Mouse (Mus musculus) thymus, adult 2 months (tissue): Measurements from ENCODE around the gene Fam198a. TPM values are rescaled to one million over a fixed set of nuclear protein-coding genes. Genes with fewer than 3 reads are reported as not detected.

Experiments
- DNase-seq: peaks from one replicate; pipeline ENCODE4 v3.0.0; 2021
- H3K27ac ChIP-seq: fragments of 200-500 bp; 2 replicates; pipeline ENCODE4 v1.5.1; 2012; ENCODE audit warnings: low read length, control low read depth; ENCODE audit not compliant: control insufficient read depth, insufficient read depth
- H3K27me3 ChIP-seq: fragments of 200-500 bp; 2 replicates; pipeline ENCODE4 v1.6.1; 2012; ENCODE audit warnings: mild to moderate bottlenecking, low read length, moderate library complexity, mixed read lengths; ENCODE audit not compliant: control insufficient read depth, insufficient read depth
- H3K36me3 ChIP-seq: fragments of 200-500 bp; 2 replicates; pipeline ENCODE4 v1.6.1; 2012; ENCODE audit warnings: mild to moderate bottlenecking, low read length, moderate library complexity; ENCODE audit not compliant: control insufficient read depth, insufficient read depth
- H3K4me1 ChIP-seq: fragments of 200-500 bp; replicated peaks from 2 replicates; pipeline ENCODE4 v1.6.1; 2012; ENCODE audit warnings: low read length; ENCODE audit not compliant: control insufficient read depth, insufficient read depth
- H3K4me3 ChIP-seq: fragments of 200-500 bp; 2 replicates; pipeline ENCODE4 v1.5.1; 2012; ENCODE audit warnings: mild to moderate bottlenecking, low read length, control low read depth, moderate library complexity; ENCODE audit not compliant: control insufficient read depth, insufficient read depth
- CTCF ChIP-seq: fragments of 200-500 bp; IDR thresholded peaks from 2 replicates; pipeline ENCODE4 v1.5.1; 2012; ENCODE audit warnings: mild to moderate bottlenecking, control low read depth, low read length, moderate library complexity, borderline replicate concordance; ENCODE audit not compliant: control insufficient read depth, poor library complexity, insufficient read depth; ENCODE audit errors: extremely low read depth
- POLR2A ChIP-seq: fragments of 200-500 bp; IDR thresholded peaks from 2 replicates; pipeline ENCODE4 v1.6.1; 2012; ENCODE audit warnings: mild to moderate bottlenecking, low read length, control low read depth, moderate library complexity; ENCODE audit not compliant: control insufficient read depth, poor library complexity, insufficient read depth; ENCODE audit errors: extremely low read depth
- WGBS: fragments of 180-500 bp; shearing (Covaris S2); methylation state at CpG from one replicate; pipeline ENCODE4 v1.1.7; 2018; 5-methylcytosine and 5-hydroxymethylcytosine counted together
- polyA plus RNA-seq: library from polyadenylated mRNA; depleted of rRNA; stranded (reverse); fragments of >200 nt; gene quantifications from 2 replicates; pipeline ENCODE4 v1.2.3, GENCODE M21; 2012

Fam198a gene
- polyA plus RNA-seq, 1 experiment: 0.69 TPM

- Histone ChIP-seq H3K4me3 (no peak overlapping the region), H3K27me3 (no peaks in the 10 kb centered on the region), H3K4me1 (peaks cover 9% of the 10 kb centered on the region), H3K36me3 (no peaks in the 10 kb centered on the region), H3K27ac (no peak overlapping the region)
- WGBS: 97% methylated on average over 4 of the region's 4 CpGs
- DNase-seq: no peak
- TF ChIP-seq CTCF (no peak), POLR2A (no peak)
Measured at GRCm38 (mm10) chr9:121905556-121906185, 45.1 kb upstream of the Fam198a start.

GRCm38 (mm10) chr9:121906456-121906855, 44.3 kb upstream of the Fam198a start:
- Histone ChIP-seq H3K27ac (no peak overlapping the region), H3K4me1 (peaks cover 8% of the 10 kb centered on the region), H3K4me3 (no peak overlapping the region), H3K27me3 (no peaks in the 10 kb centered on the region), H3K36me3 (no peaks in the 10 kb centered on the region)
- 96% methylated on average over 5 of the region's 5 CpGs for WGBS
- no peak for DNase-seq
- no peak for TF ChIP-seq CTCF
- TF ChIP-seq POLR2A: no peak

- Histone ChIP-seq H3K27me3 (no peaks in the 10 kb centered on the region), H3K27ac (no peak overlapping the region), H3K36me3 (no peaks in the 10 kb centered on the region), H3K4me3 (no peak overlapping the region), H3K4me1 (peaks cover 8% of the 10 kb centered on the region)
- WGBS: 92% methylated on average over 10 of the region's 10 CpGs
- TF ChIP-seq CTCF (no peak), POLR2A (no peak)
- no peak for DNase-seq
Measured at GRCm38 (mm10) chr9:121907356-121908070, 43.3 kb upstream of the Fam198a start.

GRCm38 (mm10) chr9:121908321-121908720, 42.5 kb upstream of the Fam198a start:
- 97% methylated on average over 17 of the region's 17 CpGs for WGBS
- Histone ChIP-seq H3K27me3 (no peaks in the 10 kb centered on the region), H3K36me3 (no peaks in the 10 kb centered on the region), H3K27ac (no peak overlapping the region), H3K4me3 (no peak overlapping the region), H3K4me1 (peaks cover 8% of the 10 kb centered on the region)
- TF ChIP-seq POLR2A (no peak), CTCF (no peak)
- DNase-seq: no peak

GRCm38 (mm10) chr9:121909635-121910034, 41.2 kb upstream of the Fam198a start:
- no peaks in the 10 kb centered on the region for H3K27me3 ChIP-seq
- H3K4me3 ChIP-seq: no peak overlapping the region
- H3K27ac ChIP-seq: no peak overlapping the region
- H3K36me3 ChIP-seq: no peaks in the 10 kb centered on the region
- no peak for DNase-seq
- TF ChIP-seq CTCF: no peak
- no peak for TF ChIP-seq POLR2A
- H3K4me1 ChIP-seq: peaks cover 8% of the 10 kb centered on the region
- 18% methylated on average over 6 of the region's 6 CpGs for WGBS

GRCm38 (mm10) chr9:121911196-121911595, 39.6 kb upstream of the Fam198a start:
- H3K27ac ChIP-seq: no peak overlapping the region
- peaks cover 8% of the 10 kb centered on the region for H3K4me1 ChIP-seq
- no peak for DNase-seq
- TF ChIP-seq CTCF (no peak), POLR2A (no peak)
- H3K4me3 ChIP-seq: no peak overlapping the region
- WGBS: 95% methylated on average over 7 of the region's 7 CpGs
- no peaks in the 10 kb centered on the region for H3K27me3 ChIP-seq
- H3K36me3 ChIP-seq: no peaks in the 10 kb centered on the region
